Mouse (Mus musculus): Measurements from ENCODE around the gene Slc44a2. TPM values are rescaled to one million over a fixed set of nuclear protein-coding genes. Genes with fewer than 3 reads are reported as not detected.

The Slc44a2 gene
- polyA plus RNA-seq, 1 experiment from 2014 or later: 58.6 TPM

DNA sequence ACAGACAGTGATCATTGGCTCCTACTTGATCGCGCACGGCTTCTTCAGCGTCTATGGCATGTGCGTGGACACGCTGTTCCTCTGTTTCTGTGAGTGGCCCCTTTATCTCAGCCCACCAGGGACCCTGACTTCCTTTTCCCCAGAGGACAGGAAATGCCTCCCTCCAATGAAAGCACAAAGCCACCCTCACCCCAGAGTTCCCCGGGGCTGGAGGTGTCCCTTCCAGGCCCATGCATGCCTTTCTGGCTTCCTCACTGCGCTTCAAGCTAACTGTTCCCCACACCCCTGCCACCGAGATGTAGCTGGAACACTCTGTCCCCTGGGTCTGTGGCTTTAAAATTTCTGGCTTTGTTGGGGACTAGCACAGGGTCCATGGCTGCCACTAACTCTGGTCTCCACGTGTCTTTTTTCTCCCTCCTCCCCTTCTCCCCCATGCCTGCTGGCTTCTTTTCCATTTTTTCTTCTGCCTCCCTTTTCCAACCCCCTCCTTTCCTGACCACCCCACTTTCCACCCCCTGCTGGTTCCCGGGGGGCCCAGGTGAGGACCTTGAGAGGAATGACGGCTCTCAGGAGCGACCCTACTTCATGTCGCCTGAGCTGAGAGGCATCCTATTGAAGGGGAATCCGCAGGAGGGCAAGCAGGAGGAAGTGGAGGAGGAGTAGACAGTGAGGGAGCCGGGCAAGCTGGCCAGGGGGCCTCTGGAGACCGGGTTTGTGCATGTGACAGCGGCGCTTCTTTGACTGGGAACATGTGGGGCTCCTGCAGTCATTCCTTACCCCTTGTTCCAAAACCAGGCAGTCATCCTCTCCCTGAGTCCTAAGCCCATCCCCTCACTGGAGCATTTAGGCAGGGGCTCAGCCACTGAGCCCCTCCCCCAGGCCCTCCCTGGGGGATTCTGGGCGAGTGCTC lies 32.2 kb downstream of the Slc44a2 start:
- Histone ChIP-seq H3K4me3 (ENCODE audit: low read depth, low read length) (no peak overlapping the region), H3K36me3 (ENCODE audit: control insufficient read depth, insufficient read depth, low read length) (peaks cover 6% of the 10 kb centered on the region; the same call in 1 of the 2 replicates), H3K27me3 (ENCODE audit: control insufficient read depth, insufficient read depth, low read length) (no peaks in the 10 kb centered on the region), H3K4me1 (ENCODE audit: control insufficient read depth, insufficient read depth, low read length) (no peaks in the 10 kb centered on the region), H3K9ac (ENCODE audit: low read length) (0 out of 2 replicates have a peak overlapping the region, but pooled peaks have one; percentile 4), H3K9me3 (ENCODE audit: control insufficient read depth, low read length) (no peaks in the 10 kb centered on the region), H3K4me2 (no peak overlapping the region), H3K27ac (ENCODE audit: low read depth, low read length) (no peak overlapping the region)
- DNase-seq (ENCODE audit: low spot score, missing footprints): no peak
- ATAC-seq (ENCODE audit: low FRiP score): no peak
- WGBS: 34% methylated on average over 20 of the region's 20 CpGs

DNA sequence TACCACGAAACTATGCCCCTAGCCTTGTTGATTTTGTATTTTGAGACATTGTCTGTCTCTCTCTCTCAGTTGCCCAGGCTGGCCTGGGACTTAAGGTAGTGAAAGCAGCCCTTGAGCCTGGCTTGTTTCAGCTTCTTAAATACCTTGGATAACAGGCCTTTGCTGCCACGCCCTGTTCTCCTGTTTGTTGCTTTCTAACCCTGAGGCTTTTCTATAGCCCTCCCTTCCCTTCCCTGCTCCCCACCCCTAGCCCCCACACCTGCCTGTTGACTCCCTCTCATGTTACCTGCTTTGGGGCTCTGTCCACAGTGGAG lies 32.8 kb downstream of the Slc44a2 start:
- WGBS: 51% methylated on average over 2 of the region's 2 CpGs
- DNase-seq (ENCODE audit: low spot score, missing footprints) (no peak), ATAC-seq (ENCODE audit: low FRiP score) (no peak)
- Histone ChIP-seq H3K9me3 (ENCODE audit: control insufficient read depth, low read length) (no peaks in the 10 kb centered on the region), H3K4me3 (ENCODE audit: low read depth, low read length) (no peak overlapping the region), H3K9ac (ENCODE audit: low read length) (0 out of 2 replicates have a peak overlapping the region, but pooled peaks have one; percentile 4), H3K4me2 (no peak overlapping the region), H3K27me3 (ENCODE audit: control insufficient read depth, insufficient read depth, low read length) (no peaks in the 10 kb centered on the region), H3K4me1 (ENCODE audit: control insufficient read depth, insufficient read depth, low read length) (no peaks in the 10 kb centered on the region), H3K36me3 (ENCODE audit: control insufficient read depth, insufficient read depth, low read length) (peaks cover 6% of the 10 kb centered on the region; the same call in 1 of the 2 replicates), H3K27ac (ENCODE audit: low read depth, low read length) (no peak overlapping the region)

DNA sequence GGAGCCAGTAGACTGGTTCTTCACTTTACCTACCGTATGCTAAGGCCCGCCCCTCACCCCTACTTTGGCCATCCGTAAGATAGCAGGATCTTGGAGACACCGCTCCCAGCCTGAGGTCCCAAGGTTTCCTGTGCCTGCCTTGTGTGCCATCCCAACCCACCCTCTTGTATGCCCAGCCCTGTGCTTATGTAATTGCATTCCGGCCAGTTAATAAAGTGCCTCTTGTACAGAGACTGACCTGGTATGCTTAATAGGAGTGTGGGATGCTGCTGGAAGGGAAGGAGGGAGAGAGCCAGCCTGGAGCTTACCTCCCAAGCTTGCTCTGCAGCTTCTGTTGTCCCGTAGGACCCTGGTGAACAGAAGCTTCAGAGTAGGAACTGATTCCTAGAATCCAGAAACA lies 34.3 kb downstream of the Slc44a2 start:
- Histone ChIP-seq H3K27me3 (ENCODE audit: control insufficient read depth, insufficient read depth, low read length) (no peaks in the 10 kb centered on the region), H3K4me2 (no peak overlapping the region), H3K36me3 (ENCODE audit: control insufficient read depth, insufficient read depth, low read length) (peaks cover 4% of the 10 kb centered on the region; the same call in 1 of the 2 replicates), H3K4me1 (ENCODE audit: control insufficient read depth, insufficient read depth, low read length) (no peaks in the 10 kb centered on the region), H3K27ac (ENCODE audit: low read depth, low read length) (no peak overlapping the region), H3K9ac (ENCODE audit: low read length) (no peak overlapping the region), H3K4me3 (ENCODE audit: low read depth, low read length) (no peak overlapping the region), H3K9me3 (ENCODE audit: control insufficient read depth, low read length) (no peaks in the 10 kb centered on the region)
- no peak for ATAC-seq (ENCODE audit: low FRiP score)
- DNase-seq (ENCODE audit: low spot score, missing footprints): no peak
- 95% methylated on average over 6 of the region's 6 CpGs for WGBS

DNA sequence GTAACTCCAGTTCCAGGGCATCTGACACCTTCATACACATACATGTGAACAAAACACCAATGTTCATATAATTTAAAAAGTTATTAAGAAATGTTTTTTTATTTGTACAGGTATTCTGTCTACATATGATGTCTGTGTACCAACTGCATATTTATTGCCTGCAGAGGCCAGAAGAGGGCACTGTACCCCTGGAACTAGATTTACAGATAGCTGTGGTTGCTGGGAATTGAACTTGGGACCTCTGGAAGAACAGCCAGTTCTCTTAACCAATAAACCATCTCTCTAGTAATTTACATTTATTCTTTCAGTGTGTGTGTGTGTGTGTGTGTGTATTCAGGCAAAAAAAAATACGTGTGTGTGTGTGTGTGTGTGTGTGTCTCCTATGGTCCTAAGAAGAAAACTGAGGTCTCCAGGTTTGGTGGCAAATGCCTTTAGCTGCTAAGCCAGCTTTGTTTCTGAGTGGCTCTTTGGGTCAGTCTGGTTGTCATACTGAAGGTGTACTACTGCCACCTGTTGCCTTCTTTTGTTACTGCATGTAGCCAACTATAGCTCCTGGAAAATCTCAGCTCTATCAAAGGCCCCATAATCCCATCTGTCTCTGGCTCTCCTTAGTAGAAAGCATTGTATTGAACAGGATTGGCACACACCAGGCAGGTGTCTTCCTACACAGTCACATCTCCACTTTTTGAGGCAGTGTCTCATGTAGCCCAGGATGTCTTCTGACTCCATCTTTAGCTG lies 36.7 kb downstream of the Slc44a2 start:
- Histone ChIP-seq H3K4me1 (ENCODE audit: control insufficient read depth, insufficient read depth, low read length) (no peaks in the 10 kb centered on the region), H3K4me3 (ENCODE audit: low read depth, low read length) (no peak overlapping the region), H3K27ac (ENCODE audit: low read depth, low read length) (no peak overlapping the region), H3K27me3 (ENCODE audit: control insufficient read depth, insufficient read depth, low read length) (no peaks in the 10 kb centered on the region; the same call in 1 of the 2 replicates), H3K4me2 (no peak overlapping the region), H3K9ac (ENCODE audit: low read length) (no peak overlapping the region), H3K36me3 (ENCODE audit: control insufficient read depth, insufficient read depth, low read length) (no peaks in the 10 kb centered on the region), H3K9me3 (ENCODE audit: control insufficient read depth, low read length) (no peaks in the 10 kb centered on the region)
- 3% methylated on average over 1 of the region's 1 CpGs for WGBS
- peak; percentile 61 for ATAC-seq (ENCODE audit: low FRiP score)
- DNase-seq (ENCODE audit: low spot score, missing footprints): peak; percentile 98

DNA sequence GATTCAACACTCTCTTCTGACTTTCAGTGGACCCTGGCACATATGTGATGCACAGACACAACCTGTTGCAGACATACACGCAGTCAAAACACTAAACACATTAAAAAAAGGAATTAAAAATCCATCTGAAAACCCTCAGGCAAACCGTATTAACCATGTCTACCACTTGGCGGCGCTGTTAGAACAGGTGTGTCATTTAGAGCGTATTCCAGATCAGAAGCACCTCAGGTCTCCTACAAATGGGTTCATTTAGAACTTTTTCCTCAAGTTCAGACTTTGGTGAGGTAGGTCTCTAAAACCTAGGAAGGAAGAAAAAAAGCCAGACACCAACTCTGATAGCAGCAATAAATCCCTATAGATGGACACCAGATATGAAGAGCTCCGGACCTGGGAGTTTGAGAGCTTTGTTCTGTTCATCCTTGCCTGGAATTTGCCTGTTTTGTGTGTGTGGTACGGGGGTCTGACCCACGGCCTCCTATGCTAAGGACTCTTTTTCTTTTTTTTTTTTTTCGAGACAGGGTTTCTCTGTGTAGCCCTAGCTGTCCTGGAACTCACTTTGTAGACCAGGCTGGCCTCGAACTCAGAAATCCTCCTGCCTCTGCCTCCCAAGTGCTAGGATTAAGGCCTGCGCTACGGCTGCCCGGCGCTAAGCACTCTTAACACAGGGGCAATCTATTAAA lies 46.2 kb downstream of the Slc44a2 start:
- WGBS: 37% methylated on average over 14 of the region's 14 CpGs
- peak; percentile 88 for DNase-seq (ENCODE audit: low spot score, missing footprints)
- peaks cover 8% of the 10 kb centered on the region for H3K4me1 ChIP-seq (ENCODE audit: control insufficient read depth, insufficient read depth, low read length)
- H3K9me3 ChIP-seq (ENCODE audit: control insufficient read depth, low read length): no peaks in the 10 kb centered on the region
- peak overlapping the region; percentile 27; the same call in 1 of the 2 replicates for H3K9ac ChIP-seq (ENCODE audit: low read length)
- peak; percentile 28 for ATAC-seq (ENCODE audit: low FRiP score)
- peak overlapping the region; percentile 67; the same call in 1 of the 2 replicates for H3K27ac ChIP-seq (ENCODE audit: low read depth, low read length)
- H3K27me3 ChIP-seq (ENCODE audit: control insufficient read depth, insufficient read depth, low read length): no peaks in the 10 kb centered on the region
- H3K4me3 ChIP-seq (ENCODE audit: low read depth, low read length): peak overlapping the region; percentile 94
- no peaks in the 10 kb centered on the region for H3K36me3 ChIP-seq (ENCODE audit: control insufficient read depth, insufficient read depth, low read length)
- peak overlapping the region; percentile 50 for H3K4me2 ChIP-seq

DNA sequence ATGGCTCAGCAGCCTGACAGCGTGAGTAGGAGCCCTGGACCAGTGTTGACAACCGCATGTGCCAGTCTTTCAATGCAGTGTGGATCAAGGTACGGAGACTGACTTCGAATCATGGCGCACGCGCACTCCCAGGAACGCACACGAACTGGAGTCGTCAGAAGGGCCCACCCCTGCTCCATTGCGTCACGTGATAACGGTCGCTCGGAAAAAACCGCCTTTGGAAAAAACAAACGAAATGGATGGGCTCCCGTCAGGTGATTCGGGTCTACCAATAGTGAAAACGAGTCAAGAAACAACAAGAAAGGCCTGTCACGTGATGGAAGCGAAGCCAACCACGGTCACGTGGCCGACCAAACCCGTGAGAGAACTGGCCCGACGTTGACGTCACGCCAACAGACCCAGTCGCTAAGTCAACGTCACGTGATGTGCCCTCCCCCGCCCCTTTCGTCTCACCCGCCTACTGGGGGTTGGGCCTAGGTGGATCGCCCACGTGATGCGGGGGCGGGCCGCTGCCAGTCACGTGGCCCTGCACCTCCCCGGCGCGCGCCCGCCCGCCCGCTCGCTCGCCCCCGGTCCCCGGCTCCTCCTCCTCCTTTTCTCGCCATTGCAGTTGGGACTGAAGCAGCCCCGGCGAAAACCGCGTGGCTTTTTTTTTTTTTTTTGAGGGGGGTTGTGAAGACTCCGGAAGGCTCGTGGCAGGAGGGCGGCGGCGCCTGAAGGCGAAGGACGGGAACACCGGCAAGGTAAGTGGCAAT lies 47.0 kb downstream of the Slc44a2 start, which contains the start of gene Ilf3:
TSS of gene Ilf3 (plus strand) at position 515 of the 755 bp plus-strand sequence.
- ATAC-seq (ENCODE audit: low FRiP score): peak; percentile 91
- DNase-seq (ENCODE audit: low spot score, missing footprints): peak; percentile 100
- H3K9me3 ChIP-seq (ENCODE audit: control insufficient read depth, low read length): no peaks in the 10 kb centered on the region
- peak within 1 kb of the TSS; percentile 87 for H3K27ac ChIP-seq (ENCODE audit: low read depth, low read length)
- H3K4me3 ChIP-seq (ENCODE audit: low read depth, low read length): peak within 1 kb of the TSS; percentile 94
- H3K4me2 ChIP-seq: peak within 1 kb of the TSS; percentile 68
- H3K27me3 ChIP-seq (ENCODE audit: control insufficient read depth, insufficient read depth, low read length): no peaks in the 10 kb centered on the region
- WGBS: 2% methylated on average over 62 of the region's 66 CpGs
- peaks cover 8% of the 10 kb centered on the region for H3K4me1 ChIP-seq (ENCODE audit: control insufficient read depth, insufficient read depth, low read length)
- no peaks in the 10 kb centered on the region for H3K36me3 ChIP-seq (ENCODE audit: control insufficient read depth, insufficient read depth, low read length)
- H3K9ac ChIP-seq (ENCODE audit: low read length): peak within 1 kb of the TSS; percentile 96

DNA sequence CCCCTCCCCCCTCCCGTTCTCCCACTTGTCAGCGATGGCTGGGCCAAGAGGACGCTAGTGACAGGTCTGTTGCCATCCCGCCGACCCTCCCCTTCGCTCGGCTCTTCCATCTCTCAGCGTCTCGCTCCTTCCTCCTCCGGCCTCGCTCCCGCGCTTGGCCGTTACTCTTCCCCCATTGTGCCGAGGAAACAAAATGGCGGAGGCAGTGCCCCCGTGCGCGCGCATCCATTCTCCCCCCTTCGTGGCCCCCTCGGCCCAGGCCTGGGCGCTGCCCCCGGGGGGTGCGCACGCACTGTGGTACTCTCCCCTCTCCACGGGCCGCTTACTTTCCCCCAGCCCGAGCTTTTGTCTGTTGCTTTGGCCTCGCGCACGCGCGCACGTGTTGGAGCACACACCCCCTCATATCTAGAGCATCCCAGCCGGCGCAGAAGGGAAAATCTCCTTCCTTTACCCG lies 47.7 kb downstream of the Slc44a2 start:
- Histone ChIP-seq H3K9me3 (ENCODE audit: control insufficient read depth, low read length) (no peaks in the 10 kb centered on the region), H3K36me3 (ENCODE audit: control insufficient read depth, insufficient read depth, low read length) (0 out of 2 replicates have a peak, but pooled peaks cover 2% of the 10 kb centered on the region), H3K4me1 (ENCODE audit: control insufficient read depth, insufficient read depth, low read length) (peaks cover 8% of the 10 kb centered on the region), H3K27ac (ENCODE audit: low read depth, low read length) (peak overlapping the region; percentile 87), H3K27me3 (ENCODE audit: control insufficient read depth, insufficient read depth, low read length) (no peaks in the 10 kb centered on the region), H3K4me2 (peak overlapping the region; percentile 68), H3K4me3 (ENCODE audit: low read depth, low read length) (peak overlapping the region; percentile 94), H3K9ac (ENCODE audit: low read length) (peak overlapping the region; percentile 96)
- ATAC-seq (ENCODE audit: low FRiP score) (peak; percentile 76), DNase-seq (ENCODE audit: low spot score, missing footprints) (peak; percentile 98)
- WGBS: 1% methylated on average over 38 of the region's 38 CpGs

DNA sequence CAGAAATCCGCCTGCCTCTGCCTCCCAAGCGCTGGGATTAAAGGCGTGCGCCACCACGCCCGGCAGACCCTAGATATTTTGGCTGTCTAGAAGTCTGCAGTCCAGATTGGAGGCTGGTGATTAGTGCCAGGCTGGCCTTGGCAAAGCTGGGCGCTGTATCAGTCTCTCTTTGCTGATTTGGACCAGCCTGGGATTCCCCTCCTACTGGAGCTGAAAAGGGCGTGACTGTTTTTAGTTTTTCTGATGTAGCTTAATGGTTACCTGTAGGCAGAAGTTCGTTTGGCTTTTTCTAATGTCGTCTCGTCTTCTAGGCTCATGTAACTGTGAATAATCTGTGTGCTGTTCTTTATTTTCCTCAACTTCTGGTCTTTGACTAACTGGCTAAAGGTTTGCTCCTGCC lies 48.6 kb downstream of the Slc44a2 start:
- no peaks in the 10 kb centered on the region for H3K9me3 ChIP-seq (ENCODE audit: control insufficient read depth, low read length)
- WGBS: 68% methylated on average over 11 of the region's 11 CpGs
- H3K4me3 ChIP-seq (ENCODE audit: low read depth, low read length): peak overlapping the region; percentile 94
- no peaks in the 10 kb centered on the region for H3K27me3 ChIP-seq (ENCODE audit: control insufficient read depth, insufficient read depth, low read length)
- ATAC-seq (ENCODE audit: low FRiP score) (no peak), DNase-seq (ENCODE audit: low spot score, missing footprints) (no peak)
- peak overlapping the region; percentile 68 for H3K4me2 ChIP-seq
- H3K9ac ChIP-seq (ENCODE audit: low read length): peak overlapping the region; percentile 96
- peaks cover 8% of the 10 kb centered on the region for H3K4me1 ChIP-seq (ENCODE audit: control insufficient read depth, insufficient read depth, low read length)
- H3K27ac ChIP-seq (ENCODE audit: low read depth, low read length): no peak overlapping the region
- H3K36me3 ChIP-seq (ENCODE audit: control insufficient read depth, insufficient read depth, low read length): 0 out of 2 replicates have a peak, but pooled peaks cover 2% of the 10 kb centered on the region
